Mouse (Mus musculus): Measurements from ENCODE around the gene Gcnt7.

Gene Gcnt7

GRCm38 (mm10) chr2:172460647-172461046 lies 2.3 kb upstream of the Gcnt7 start:
- DNase-seq (ENCODE audit: low spot score in 2 of 2) = no peak

- DNase-seq (ENCODE audit: low spot score in 2 of 2) = no peak
Observed at GRCm38 (mm10) chr2:172452458-172452857, 5.9 kb downstream of the Gcnt7 start.

- no peak for DNase-seq (ENCODE audit: low spot score in 2 of 2)
Observed at GRCm38 (mm10) chr2:172452031-172452430, 6.4 kb downstream of the Gcnt7 start.

GRCm38 (mm10) chr2:172450640-172451039 lies 7.8 kb downstream of the Gcnt7 start:
- DNase-seq (ENCODE audit: low spot score in 2 of 2) = no peak

GRCm38 (mm10) chr2:172448329-172448728 lies 10.1 kb downstream of the Gcnt7 start:
- DNase-seq (ENCODE audit: low spot score in 2 of 2) = no peak

GRCm38 (mm10) chr2:172447317-172447716 lies 11.1 kb downstream of the Gcnt7 start:
- DNase-seq (ENCODE audit: low spot score in 2 of 2) = peak in 1 of 2 experiments; percentile 59

GRCm38 (mm10) chr2:172445617-172446016 lies 12.8 kb downstream of the Gcnt7 start:
- DNase-seq (ENCODE audit: low spot score in 2 of 2) = no peak

GRCm38 (mm10) chr2:172441176-172441575 lies 17.2 kb downstream of the Gcnt7 start:
- peak in 1 of 2 experiments; percentile 59 for DNase-seq (ENCODE audit: low spot score in 2 of 2)

GRCm38 (mm10) chr2:172440640-172441005 lies 17.8 kb downstream of the Gcnt7 start:
- no peak for DNase-seq (ENCODE audit: low spot score in 2 of 2)

GRCm38 (mm10) chr2:172439843-172440639 lies 18.4 kb downstream of the Gcnt7 start, which contains the start of gene Rtf2:
Gene Rtf2 (plus strand): TSS chr2:172440556.
- peak; percentile 97 to 98 for DNase-seq (ENCODE audit: low spot score in 2 of 2)

- peak in 1 of 2 experiments; percentile 32 for DNase-seq (ENCODE audit: low spot score in 2 of 2)
Observed at GRCm38 (mm10) chr2:172437371-172437952, 20.9 kb downstream of the Gcnt7 start.

GRCm38 (mm10) chr2:172433746-172434145 lies 24.6 kb downstream of the Gcnt7 start:
- DNase-seq (ENCODE audit: low spot score in 2 of 2) = peak; percentile 27 to 56

- DNase-seq (ENCODE audit: low spot score in 2 of 2) = peak in 1 of 2 experiments; percentile 38
Observed at GRCm38 (mm10) chr2:172430609-172431008, 27.8 kb downstream of the Gcnt7 start.

GRCm38 (mm10) chr2:172418208-172418607 lies 40.2 kb downstream of the Gcnt7 start:
- no peak for DNase-seq (ENCODE audit: low spot score in 2 of 2)

GRCm38 (mm10) chr2:172416876-172417275 lies 41.5 kb downstream of the Gcnt7 start:
- no peak for DNase-seq (ENCODE audit: low spot score in 2 of 2)

GRCm38 (mm10) chr2:172416218-172416617 lies 42.2 kb downstream of the Gcnt7 start:
- DNase-seq (ENCODE audit: low spot score in 2 of 2) = no peak

- no peak for DNase-seq (ENCODE audit: low spot score in 2 of 2)
Observed at GRCm38 (mm10) chr2:172413894-172414293, 44.5 kb downstream of the Gcnt7 start.

GRCm38 (mm10) chr2:172413273-172413672 lies 45.1 kb downstream of the Gcnt7 start:
- no peak for DNase-seq (ENCODE audit: low spot score in 2 of 2)

GRCm38 (mm10) chr2:172412454-172412853 lies 45.9 kb downstream of the Gcnt7 start:
- DNase-seq (ENCODE audit: low spot score in 2 of 2) = no peak

- DNase-seq (ENCODE audit: low spot score in 2 of 2) = no peak
Observed at GRCm38 (mm10) chr2:172411091-172411490, 47.3 kb downstream of the Gcnt7 start.

GRCm38 (mm10) chr2:172410686-172411085 lies 47.7 kb downstream of the Gcnt7 start:
- no peak for DNase-seq (ENCODE audit: low spot score in 2 of 2)

- DNase-seq (ENCODE audit: low spot score in 2 of 2) = no peak
Observed at GRCm38 (mm10) chr2:172407499-172407898, 50.9 kb downstream of the Gcnt7 start.

GRCm38 (mm10) chr2:172406173-172406572 lies 52.2 kb downstream of the Gcnt7 start:
- no peak for DNase-seq (ENCODE audit: low spot score in 2 of 2)
